In genomic region chr13:73833809-73834208, GRCm38 (mm10) we compare ENCODE assay signal across 17 mouse cellular contexts. TPM values are rescaled to one million over a fixed set of nuclear protein-coding genes. Genes with fewer than 3 reads are reported as not detected.
DNase-seq lines count a peak whose midpoint lies in the region; ATAC-seq and TF ChIP-seq lines count a peak whose summit lies in the region.
"Had no signal": no experiment of that assay in that cellular context is flagged by ENCODE, and none has a peak within 500 bp of the region (broad histone marks: within the 10 kb centered on the region; RNA-seq: fewer than 3 reads in every experiment).

No protein-coding gene starts in this region.

- H3K9ac ChIP-seq in hindbrain, embryonic 14.5 days = no peak overlapping the region
- H3K9ac ChIP-seq in embryonic facial prominence, embryonic 13.5 days = no peak overlapping the region
- no peak overlapping the region for H3K9ac ChIP-seq in limb, embryonic 15.5 days
- H3K9ac ChIP-seq in intestine, postnatal 0 days (ENCODE audit: low read depth, low read length) = no peak overlapping the region
- H3K9ac ChIP-seq: liver, embryonic 13.5 days had no signal

- no peaks in the 10 kb centered on the region for H3K27me3 ChIP-seq in hindbrain, embryonic 10.5 days (ENCODE audit: insufficient read depth, poor library complexity, severe bottlenecking)
- no peaks in the 10 kb centered on the region for H3K27me3 ChIP-seq in hindbrain, embryonic 14.5 days (ENCODE audit: control insufficient read depth, insufficient read depth, low read length)
- no peaks in the 10 kb centered on the region for H3K27me3 ChIP-seq in embryonic facial prominence, embryonic 13.5 days
- H3K27me3 ChIP-seq in limb, embryonic 15.5 days = no peaks in the 10 kb centered on the region
- no peaks in the 10 kb centered on the region for H3K27me3 ChIP-seq in intestine, postnatal 0 days (replicated peaks; ENCODE audit: control insufficient read depth, insufficient read depth, low read length)
- H3K27me3 ChIP-seq: liver, embryonic 13.5 days had no signal

- H3K27ac ChIP-seq in hindbrain, embryonic 10.5 days = 0 out of 2 replicates have a peak overlapping the region, but pooled peaks have one; percentile 10
- no peak overlapping the region for H3K27ac ChIP-seq in hindbrain, embryonic 14.5 days
- peak overlapping the region; percentile 65; the same call in 1 of the 2 replicates for H3K27ac ChIP-seq in embryonic facial prominence, embryonic 13.5 days
- H3K27ac ChIP-seq in limb, embryonic 15.5 days = peak overlapping the region; percentile 80
- H3K27ac ChIP-seq in intestine, postnatal 0 days (ENCODE audit: low read depth, low read length) = no peak overlapping the region
- H3K27ac ChIP-seq: liver, embryonic 13.5 days had no signal

- no peak for TF ChIP-seq CTCF in intestine, postnatal 0 days (IDR thresholded peaks at IDR 0.05; ENCODE audit: low read depth)

- ATAC-seq in hindbrain, embryonic 14.5 days (ENCODE audit: low FRiP score) = no peak
- ATAC-seq in embryonic facial prominence, embryonic 13.5 days (ENCODE audit: insufficient number of reproducible peaks, insufficient read depth, low FRiP score, low TSS enrichment, low read depth) = no peak
- ATAC-seq in limb, embryonic 15.5 days (ENCODE audit: insufficient number of reproducible peaks, low FRiP score, low TSS enrichment, low read depth) = peak; percentile 77
- ATAC-seq in erythroid progenitor cell, adult 5-6 weeks (replicated peaks; ENCODE audit: low FRiP score, poor library complexity, severe bottlenecking) = no peak
- ATAC-seq in frontal cortex, adult (ENCODE audit: low TSS enrichment) = no peak
- no peak for ATAC-seq in intestine, postnatal 0 days
- ATAC-seq: CD4-positive, CD25-positive, alpha-beta regulatory T cell, adult 4 months; intestine, embryonic 16.5 days; lung, postnatal 0 days had no signal

- whole genome bisulfite sequencing in hindbrain, embryonic 10.5 days = 66% methylated on average over 12 of the region's 12 CpGs
- WGBS in hindbrain, embryonic 14.5 days = 70% methylated on average over 12 of the region's 12 CpGs
- 20% methylated on average over 12 of the region's 12 CpGs for WGBS in embryonic facial prominence, embryonic 13.5 days
- 4% methylated on average over 12 of the region's 12 CpGs for WGBS in limb, embryonic 15.5 days
- 67% methylated on average over 12 of the region's 12 CpGs for WGBS in intestine, postnatal 0 days

- no peak overlapping the region for H3K4me3 ChIP-seq in hindbrain, embryonic 10.5 days
- no peak overlapping the region for H3K4me3 ChIP-seq in hindbrain, embryonic 14.5 days (replicated peaks; ENCODE audit: low read length)
- H3K4me3 ChIP-seq in embryonic facial prominence, embryonic 13.5 days = no peak overlapping the region
- no peak overlapping the region for H3K4me3 ChIP-seq in limb, embryonic 15.5 days
- H3K4me3 ChIP-seq in intestine, postnatal 0 days (ENCODE audit: low read depth, low read length) = no peak overlapping the region
- H3K4me3 ChIP-seq: liver, embryonic 13.5 days; myocyte had no signal

- DNase-seq in hindbrain, embryonic 10.5 days (ENCODE audit: low spot score) = peak; percentile 32
- no peak for DNase-seq in hindbrain, embryonic 14.5 days (ENCODE audit: low spot score)
- DNase-seq in embryo, embryonic 11 days = peak; percentile 79
- DNase-seq: cerebellum, postnatal 25 days; liver, embryonic 13.5 days; right cerebral cortex, postnatal 4 days; thymus, postnatal 25 days had no signal

- no peak overlapping the region for H3K4me2 ChIP-seq in hindbrain, embryonic 14.5 days (replicated peaks)
- peak overlapping the region; percentile 24; the same call in 1 of the 2 replicates for H3K4me2 ChIP-seq in embryonic facial prominence, embryonic 13.5 days
- H3K4me2 ChIP-seq in limb, embryonic 15.5 days = peak overlapping the region; percentile 12; the same call in 1 of the 2 replicates
- H3K4me2 ChIP-seq in intestine, postnatal 0 days (replicated peaks; ENCODE audit: low read depth) = no peak overlapping the region
- H3K4me2 ChIP-seq: liver, embryonic 13.5 days had no signal

- peaks cover 16% of the 10 kb centered on the region; the same call in 1 of the 2 replicates for H3K4me1 ChIP-seq in hindbrain, embryonic 10.5 days (replicated peaks)
- no peaks in the 10 kb centered on the region for H3K4me1 ChIP-seq in hindbrain, embryonic 14.5 days (replicated peaks; ENCODE audit: control insufficient read depth, insufficient read depth, low read length)
- H3K4me1 ChIP-seq in embryonic facial prominence, embryonic 13.5 days = peaks cover 51% of the 10 kb centered on the region
- peaks cover 59% of the 10 kb centered on the region for H3K4me1 ChIP-seq in limb, embryonic 15.5 days
- no peaks in the 10 kb centered on the region for H3K4me1 ChIP-seq in intestine, postnatal 0 days (replicated peaks; ENCODE audit: control insufficient read depth, insufficient read depth, low read length)
- H3K4me1 ChIP-seq: liver, embryonic 13.5 days had no signal

- H3K9me3 ChIP-seq in hindbrain, embryonic 10.5 days = no peaks in the 10 kb centered on the region
- H3K9me3 ChIP-seq in hindbrain, embryonic 14.5 days (ENCODE audit: control insufficient read depth, low read length) = no peaks in the 10 kb centered on the region
- H3K9me3 ChIP-seq in embryonic facial prominence, embryonic 13.5 days = no peaks in the 10 kb centered on the region
- H3K9me3 ChIP-seq in limb, embryonic 15.5 days = no peaks in the 10 kb centered on the region
- H3K9me3 ChIP-seq in intestine, postnatal 0 days (ENCODE audit: control insufficient read depth) = no peaks in the 10 kb centered on the region
- H3K9me3 ChIP-seq: liver, embryonic 13.5 days had no signal

- H3K36me3 ChIP-seq in hindbrain, embryonic 10.5 days = no peaks in the 10 kb centered on the region
- no peaks in the 10 kb centered on the region for H3K36me3 ChIP-seq in hindbrain, embryonic 14.5 days (replicated peaks; ENCODE audit: control insufficient read depth, insufficient read depth)
- H3K36me3 ChIP-seq in embryonic facial prominence, embryonic 13.5 days = peaks cover 8% of the 10 kb centered on the region
- no peaks in the 10 kb centered on the region for H3K36me3 ChIP-seq in limb, embryonic 15.5 days
- H3K36me3 ChIP-seq in intestine, postnatal 0 days (ENCODE audit: control insufficient read depth, insufficient read depth) = no peaks in the 10 kb centered on the region
- H3K36me3 ChIP-seq: liver, embryonic 13.5 days had no signal

RNA-seq across cellular contexts. Expression of gene Nkd2, which starts 13.6 kb away (rescaled TPM):
- polyA plus RNA-seq in hindbrain, embryonic 10.5 days (2016; fragmentation: Nextera tagmentation; extraction: Ambion mirVana) = 15.8 and 18.1 TPM in 2 replicates
- 13.2 and 13.3 TPM in 2 replicates for polyA plus RNA-seq in hindbrain, embryonic 14.5 days (2014; fragmentation: Nextera tagmentation; extraction: Ambion mirVana)
- 40.6 and 44.9 TPM in 2 replicates for polyA plus RNA-seq in embryonic facial prominence, embryonic 13.5 days (2015; fragmentation: Nextera tagmentation; extraction: Ambion mirVana)
- polyA plus RNA-seq in limb, embryonic 15.5 days (2015; fragmentation: Nextera tagmentation; extraction: Ambion mirVana) = 44.1 and 46.7 TPM in 2 replicates
- not detected in 2 replicates for total RNA-seq in erythroid progenitor cell, adult 5-6 weeks (2015; ENCODE audit: low replicate concordance)
- total RNA-seq in erythroid progenitor cell, adult 5-6 weeks (2017; ENCODE audit: low replicate concordance) = not detected in 2 replicates
- polyA plus RNA-seq in intestine, postnatal 0 days (2015; fragmentation: Nextera tagmentation; extraction: Ambion mirVana) = 4.1 and 4.6 TPM in 2 replicates
- total RNA-seq: megakaryocyte-erythroid progenitor cell, adult 5-6 weeks had no signal

Comparison
In these comparisons a context has a peak if more than half of its experiments do, and no peak if none do; other contexts are left out.
1. H3K27ac ChIP-seq: peak in hindbrain, embryonic 10.5 days (single experiment), embryonic facial prominence, embryonic 13.5 days (single experiment) and limb, embryonic 15.5 days (single experiment); none in hindbrain, embryonic 14.5 days (single experiment) and intestine, postnatal 0 days (single experiment).
2. H3K4me2 ChIP-seq: peak in embryonic facial prominence, embryonic 13.5 days (single experiment) and limb, embryonic 15.5 days (single experiment); none in hindbrain, embryonic 14.5 days (single experiment) and intestine, postnatal 0 days (single experiment).